Mouse (Mus musculus) kidney, postnatal 10 days (tissue): ENCODE measurements around the gene Fndc3b.
A peak's percentile ranks its signal among the peaks of the same experiment; 100 is the strongest.

Source experiments
- DNase-seq: peaks from one replicate; pipeline ENCODE4 v3.0.0; 2021; ENCODE audit warnings: mixed read lengths

Fndc3b gene

DNA sequence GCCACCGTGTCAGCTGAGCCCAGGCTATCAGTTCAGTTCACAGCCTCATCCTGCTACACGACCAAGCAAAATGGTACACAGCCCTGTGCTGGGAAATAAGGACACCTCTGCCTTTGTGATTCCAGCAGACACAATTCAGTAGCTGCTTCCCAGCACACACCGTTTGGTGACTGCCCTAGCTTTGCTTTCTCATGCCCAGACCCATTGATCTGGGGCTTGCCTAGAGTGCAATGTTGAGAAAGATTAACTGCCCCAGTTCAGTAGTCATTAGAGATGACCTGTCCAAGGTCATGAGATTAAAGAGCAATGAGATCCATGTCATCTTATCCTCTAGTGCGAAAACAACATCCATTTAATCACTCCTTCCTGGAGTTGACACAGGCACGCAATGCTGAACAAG, 47.9 kb downstream of the Fndc3b start:
- DNase-seq = no peak

DNA sequence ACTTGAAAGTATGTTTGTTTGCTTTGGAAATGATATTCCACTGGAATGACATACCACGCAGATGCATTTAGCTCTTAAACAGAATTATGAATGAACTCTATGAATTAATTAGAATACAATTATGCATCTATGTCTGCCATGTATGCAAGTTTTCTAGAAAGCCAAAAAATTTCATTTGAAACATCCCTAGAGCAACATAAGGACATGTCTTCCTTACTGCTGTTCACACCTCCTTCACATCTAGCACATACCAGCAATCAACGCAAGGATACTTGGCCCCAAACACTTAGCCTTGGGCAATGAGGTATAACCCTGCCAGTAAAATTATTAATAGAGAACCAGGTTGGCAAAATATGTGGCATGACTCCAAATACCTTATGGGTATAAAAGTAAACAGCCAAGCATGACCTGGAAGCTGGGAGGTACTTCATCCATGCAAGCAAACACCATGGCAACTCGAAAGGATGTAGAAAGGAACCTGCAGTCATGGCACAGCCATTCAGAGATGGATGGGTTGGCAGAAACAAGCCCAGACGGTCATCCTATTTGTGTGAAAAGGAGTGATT, 52.8 kb downstream of the Fndc3b start:
- DNase-seq = no peak

- DNase-seq = no peak
Measured at GRCm38 (mm10) chr3:27656764-27657390, 54.2 kb downstream of the Fndc3b start.

GRCm38 (mm10) chr3:27655673-27656072, 55.4 kb downstream of the Fndc3b start:
- DNase-seq = no peak

DNA sequence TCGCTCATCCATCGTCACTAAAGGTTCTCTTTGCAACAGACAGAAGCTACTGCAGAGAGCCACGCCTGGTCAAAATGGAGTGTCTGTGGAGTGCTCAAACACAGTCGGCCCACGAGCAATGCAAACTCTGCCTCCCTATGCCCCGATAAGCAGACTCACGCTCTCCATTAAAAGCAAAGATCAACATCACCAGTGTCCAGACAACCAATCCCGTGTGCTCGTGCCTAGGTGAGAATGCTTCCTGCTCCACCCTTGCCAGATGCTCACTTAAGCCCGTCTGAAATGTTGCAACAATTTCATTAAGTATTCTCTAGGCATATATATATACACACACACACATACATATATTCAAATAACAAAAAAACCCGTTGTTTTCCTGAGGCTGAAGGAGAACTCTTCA, 56.1 kb downstream of the Fndc3b start:
- no peak for DNase-seq

DNA sequence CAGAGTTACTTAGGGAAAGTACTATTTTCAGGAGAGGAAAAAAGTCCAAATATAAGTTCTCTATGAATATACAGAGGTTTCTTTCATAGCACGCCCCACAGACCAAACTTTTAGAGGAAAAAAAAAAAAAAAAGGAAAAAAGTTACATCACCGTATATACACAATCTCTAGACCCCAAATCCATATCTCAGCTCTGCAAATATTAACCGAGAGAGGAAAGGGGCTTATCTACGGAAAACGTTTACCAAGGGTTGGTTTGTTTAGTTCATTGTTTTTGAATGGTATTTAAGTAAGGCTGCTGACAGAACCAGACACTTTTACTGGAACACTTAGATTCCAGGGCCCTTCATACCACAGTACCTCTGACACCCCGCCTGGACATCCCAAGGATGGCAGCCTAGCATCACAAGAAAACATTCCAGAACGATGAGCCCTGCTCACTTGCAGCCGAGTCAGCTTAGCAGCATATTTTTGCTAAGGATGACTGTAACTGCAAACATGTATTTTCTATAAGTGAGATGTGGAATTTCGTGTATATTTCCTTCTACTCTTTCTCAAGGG, 58.6 kb downstream of the Fndc3b start:
- no peak for DNase-seq

- DNase-seq = no peak
Measured at GRCm38 (mm10) chr3:27651731-27652130, 59.4 kb downstream of the Fndc3b start.

- DNase-seq = no peak
Measured at GRCm38 (mm10) chr3:27650083-27650482, 61.0 kb downstream of the Fndc3b start.

DNA sequence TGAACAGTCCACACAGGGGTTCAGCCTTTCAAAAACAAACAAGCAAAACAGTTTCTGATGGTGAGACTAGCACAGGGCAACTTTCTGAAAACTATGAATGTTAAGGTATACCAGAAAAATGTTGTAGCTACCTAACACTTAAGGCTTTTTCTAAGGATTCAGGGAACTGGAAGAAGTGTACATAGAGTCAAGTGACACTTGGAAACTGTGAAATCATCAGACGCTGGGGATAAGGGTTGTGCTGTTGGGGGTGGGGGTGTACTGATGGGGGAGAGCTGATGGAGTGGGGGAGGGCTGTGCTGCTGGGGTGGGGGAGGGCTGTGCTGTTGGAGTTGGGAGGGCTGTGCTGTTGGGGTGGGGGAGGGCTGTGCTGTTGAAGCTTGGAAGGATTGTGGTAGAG, 61.8 kb downstream of the Fndc3b start:
- DNase-seq = no peak

DNA sequence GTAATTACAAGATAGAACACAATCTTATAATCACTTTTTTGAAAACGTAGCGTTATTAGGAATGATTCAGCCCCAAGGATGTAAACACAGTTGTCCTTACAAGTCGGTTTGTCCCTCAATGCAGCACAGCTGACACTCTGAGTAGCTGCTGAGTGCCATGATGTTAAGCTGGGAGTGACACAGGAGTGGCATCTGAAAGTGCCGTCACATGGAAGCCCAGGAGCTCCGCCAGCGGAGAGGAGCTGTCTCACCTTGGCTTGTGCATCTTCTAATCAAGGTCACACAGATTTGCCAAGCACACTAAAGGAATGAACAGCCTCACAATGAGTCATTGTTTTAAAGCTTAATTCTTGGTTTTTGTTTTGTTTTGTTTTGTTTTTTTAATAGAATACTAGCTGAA, 68.7 kb downstream of the Fndc3b start:
- no peak for DNase-seq

DNA sequence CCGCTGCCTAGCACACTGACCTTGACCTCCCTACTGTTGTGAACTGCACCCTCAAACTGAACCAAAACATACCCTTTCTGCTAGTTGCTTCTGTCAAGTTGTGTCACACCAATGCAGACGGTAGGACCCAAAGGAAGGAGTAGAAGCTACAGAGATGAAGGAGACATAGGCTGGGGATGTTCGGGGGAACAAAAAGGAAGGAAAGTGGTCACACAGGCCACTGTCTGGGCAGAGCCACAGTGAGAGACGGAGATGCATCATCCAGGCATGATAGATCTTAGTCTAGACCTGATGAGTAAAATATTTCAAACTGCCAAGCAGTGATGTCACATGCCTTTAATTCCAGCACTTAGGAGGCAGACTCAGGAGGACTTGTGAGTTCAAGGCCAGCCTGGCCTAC, 71.4 kb downstream of the Fndc3b start:
- no peak for DNase-seq

GRCm38 (mm10) chr3:27637046-27637661, 74.0 kb downstream of the Fndc3b start:
- no peak for DNase-seq

DNA sequence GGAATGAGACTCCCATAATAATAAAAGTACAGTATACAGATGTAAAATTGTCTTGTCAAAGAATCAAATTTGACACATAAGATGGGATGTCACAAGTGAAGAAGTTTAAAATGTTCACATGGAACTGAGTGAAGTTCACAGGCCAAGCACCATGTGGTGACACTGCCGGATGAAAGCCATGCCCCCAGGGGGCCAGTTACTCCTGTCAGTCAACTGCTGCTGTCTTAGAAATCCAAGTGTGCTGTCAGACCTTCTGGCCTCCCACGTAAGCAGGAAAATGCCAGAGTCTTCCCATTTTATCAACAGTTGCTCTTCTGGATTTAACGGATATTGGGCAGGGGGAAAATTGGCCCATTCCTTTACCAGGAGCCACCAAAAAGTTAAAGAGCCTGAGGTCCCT, 75.3 kb downstream of the Fndc3b start:
- no peak for DNase-seq

DNA sequence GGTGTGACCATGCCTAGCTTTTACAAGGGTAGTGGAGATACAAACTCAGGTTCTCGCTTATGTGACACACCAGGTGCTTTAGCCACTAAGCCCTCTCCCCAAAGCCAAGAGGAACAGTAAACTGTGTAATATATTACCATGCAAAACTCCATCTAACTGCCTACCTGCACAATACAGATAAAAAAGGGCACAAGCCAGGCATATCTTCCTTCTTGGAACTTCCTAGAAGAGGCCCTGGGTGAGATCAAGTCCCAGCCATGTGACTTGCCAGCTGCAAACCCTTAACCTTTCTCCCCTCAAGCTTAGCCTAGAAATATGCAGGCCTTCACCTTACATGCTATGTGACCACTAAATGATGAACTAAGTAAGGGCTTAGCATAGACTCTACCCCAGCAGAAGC, 78.2 kb downstream of the Fndc3b start:
- no peak for DNase-seq

DNA sequence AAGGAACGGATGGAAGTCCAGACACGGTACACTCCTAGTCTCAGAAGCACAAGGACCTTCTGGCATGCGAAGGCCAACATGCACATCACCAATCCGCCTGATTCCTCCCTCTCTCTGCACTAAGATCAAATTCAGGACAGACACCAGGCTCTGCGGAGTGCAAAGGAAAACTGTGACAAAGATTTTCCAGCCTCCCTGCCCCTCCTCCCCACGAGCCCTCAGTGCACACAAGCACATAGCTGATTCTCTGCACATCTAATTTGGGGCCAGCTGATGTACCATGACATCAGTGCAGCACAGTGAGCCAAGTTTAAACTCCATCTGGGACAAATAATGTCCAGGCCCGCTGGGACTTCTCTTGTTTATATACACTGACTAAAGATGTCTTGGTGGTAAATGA, 80.0 kb downstream of the Fndc3b start:
- DNase-seq = peak; percentile 67

DNA sequence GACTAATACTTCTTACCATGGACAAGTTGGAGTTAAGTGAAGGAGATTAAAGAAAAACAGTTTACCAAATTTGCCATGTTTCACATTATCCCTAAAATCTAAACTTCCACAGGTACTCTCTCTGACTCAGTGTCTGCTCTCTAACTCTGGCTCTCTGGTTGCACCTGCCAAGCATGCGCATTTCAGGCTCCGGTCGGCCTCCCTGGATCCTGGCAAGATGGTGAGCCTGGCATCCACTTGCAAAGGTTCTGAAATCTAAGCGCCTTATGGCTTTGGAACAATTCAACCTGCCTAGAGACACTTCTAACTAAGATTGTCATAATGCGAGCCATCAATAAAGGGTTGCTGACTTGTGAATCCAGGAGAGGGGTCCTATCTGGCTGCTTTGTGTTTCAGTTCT, 81.4 kb downstream of the Fndc3b start:
- no peak for DNase-seq

- no peak for DNase-seq
Measured at GRCm38 (mm10) chr3:27626301-27626700, 84.8 kb downstream of the Fndc3b start.

DNA sequence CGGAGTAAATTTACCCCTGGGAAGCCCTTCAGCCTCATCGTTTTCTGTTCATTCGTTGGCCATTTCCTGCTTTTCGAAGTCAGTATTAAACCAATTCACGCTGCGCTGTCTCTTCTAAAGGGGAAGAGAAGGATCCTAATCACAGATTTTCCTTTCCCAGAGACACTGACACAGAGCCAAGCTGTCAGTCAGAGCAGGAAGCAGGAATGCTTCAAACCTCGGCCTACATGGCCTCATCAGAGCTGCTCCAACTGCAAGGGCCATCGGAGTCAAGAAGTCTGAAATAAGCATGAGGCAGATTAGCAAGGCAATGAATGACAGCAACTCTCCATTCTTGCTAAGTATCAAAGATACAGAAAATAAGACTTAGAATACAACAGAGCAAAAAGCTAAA, 85.5 kb downstream of the Fndc3b start:
- no peak for DNase-seq

GRCm38 (mm10) chr3:27624974-27625591, 86.0 kb downstream of the Fndc3b start:
- DNase-seq = no peak

GRCm38 (mm10) chr3:27622451-27622850, 88.7 kb downstream of the Fndc3b start:
- no peak for DNase-seq

DNA sequence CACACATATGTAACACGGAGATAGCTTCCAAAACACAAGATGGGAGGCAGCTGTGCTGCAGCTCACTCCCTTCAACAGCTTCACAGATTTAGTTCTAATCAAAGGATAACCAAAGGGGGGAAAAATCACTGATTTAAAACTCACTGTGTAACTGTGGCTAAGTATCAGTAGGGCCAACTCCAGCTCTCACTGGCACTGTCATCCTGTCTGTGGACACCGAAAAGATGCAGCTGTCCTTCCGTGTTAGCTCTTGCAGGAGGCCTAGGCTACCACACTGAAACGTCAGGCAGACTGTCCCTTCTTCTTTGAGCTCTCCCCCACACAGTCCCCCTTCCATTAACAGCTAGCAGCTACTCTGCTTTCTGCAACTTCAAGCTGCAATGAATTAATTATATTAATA, 89.9 kb downstream of the Fndc3b start:
- no peak for DNase-seq

- DNase-seq = no peak
Measured at GRCm38 (mm10) chr3:27617733-27618132, 93.4 kb downstream of the Fndc3b start.

GRCm38 (mm10) chr3:27617237-27617499, 93.9 kb downstream of the Fndc3b start:
- DNase-seq = no peak
